In genomic region chr2:11429538-11429937, GRCm38 (mm10) we compare ENCODE assay signal across 9 mouse cellular contexts.
DNase-seq lines count a peak whose midpoint lies in the region; ATAC-seq and TF ChIP-seq lines count a peak whose summit lies in the region.
"Had no signal": no experiment of that assay in that cellular context is flagged by ENCODE, and none has a peak within 500 bp of the region (broad histone marks: within the 10 kb centered on the region; RNA-seq: fewer than 3 reads in every experiment).

No protein-coding gene starts in this region.

- H3K4me1 ChIP-seq in embryonic facial prominence, embryonic 11.5 days (ENCODE audit: control insufficient read depth, insufficient read depth, low read length) = no peaks in the 10 kb centered on the region
- peaks cover 25% of the 10 kb centered on the region for H3K4me1 ChIP-seq in kidney, adult 2 months (ENCODE audit: control insufficient read depth, insufficient read depth, low read length)
- no peaks in the 10 kb centered on the region for H3K4me1 ChIP-seq in limb, embryonic 11.5 days (ENCODE audit: control insufficient read depth, insufficient read depth, low read length)
- no peaks in the 10 kb centered on the region for H3K4me1 ChIP-seq in midbrain, embryonic 14.5 days (ENCODE audit: control insufficient read depth, insufficient read depth, low read length)
- H3K4me1 ChIP-seq in stomach, embryonic 14.5 days (ENCODE audit: control insufficient read depth, insufficient read depth, low read length) = peaks cover 26% of the 10 kb centered on the region

- no peak for TF ChIP-seq POLR2A in kidney, adult 2 months (IDR thresholded peaks at IDR 0.05; ENCODE audit: low read depth, low read length)

- peak; percentile 33 for DNase-seq in embryonic facial prominence, embryonic 11.5 days (ENCODE audit: low spot score)
- peak; percentile 81 to 92 for DNase-seq in heart, adult 18-20 months
- DNase-seq in kidney, adult 2 months = peak; percentile 88
- peak; percentile 41 for DNase-seq in limb, embryonic 11.5 days (ENCODE audit: low spot score)
- DNase-seq in midbrain, embryonic 14.5 days = peak; percentile 8
- DNase-seq in cerebellum, adult 11 months = no peak

- H3K27me3 ChIP-seq in embryonic facial prominence, embryonic 11.5 days (ENCODE audit: control insufficient read depth, insufficient read depth, low read length) = no peaks in the 10 kb centered on the region
- no peaks in the 10 kb centered on the region for H3K27me3 ChIP-seq in kidney, adult 2 months (replicated peaks; ENCODE audit: control insufficient read depth, insufficient read depth, low read length)
- no peaks in the 10 kb centered on the region for H3K27me3 ChIP-seq in limb, embryonic 11.5 days (ENCODE audit: control insufficient read depth, insufficient read depth, low read length)
- H3K27me3 ChIP-seq in midbrain, embryonic 14.5 days (ENCODE audit: control insufficient read depth, insufficient read depth, low read length) = no peaks in the 10 kb centered on the region
- no peaks in the 10 kb centered on the region for H3K27me3 ChIP-seq in stomach, embryonic 14.5 days (ENCODE audit: control insufficient read depth, insufficient read depth, low read length)
- H3K27me3 ChIP-seq: neural tube, embryonic 12.5 days had no signal

- peak; percentile 54 for ATAC-seq in activated CD4-positive, CD25-positive, alpha-beta regulatory T cell, adult 4 months
- no peak for ATAC-seq in embryonic facial prominence, embryonic 11.5 days (replicated peaks; ENCODE audit: insufficient number of reproducible peaks, low FRiP score, low TSS enrichment, low read depth)
- ATAC-seq in limb, embryonic 11.5 days (ENCODE audit: insufficient number of reproducible peaks, low FRiP score, low TSS enrichment, low read depth) = peak; percentile 79; the same call in 1 of the 2 replicates
- ATAC-seq in midbrain, embryonic 14.5 days (ENCODE audit: low FRiP score, low TSS enrichment) = no peak
- peak; percentile 90 for ATAC-seq in stomach, embryonic 14.5 days (ENCODE audit: insufficient number of reproducible peaks, insufficient read depth, low FRiP score, low read depth)

- no peak overlapping the region for H3K9ac ChIP-seq in embryonic facial prominence, embryonic 11.5 days (replicated peaks; ENCODE audit: low read length)
- no peak overlapping the region for H3K9ac ChIP-seq in limb, embryonic 11.5 days (ENCODE audit: low read length)
- no peak overlapping the region for H3K9ac ChIP-seq in midbrain, embryonic 14.5 days (replicated peaks; ENCODE audit: low read length)
- H3K9ac ChIP-seq in stomach, embryonic 14.5 days (replicated peaks; ENCODE audit: low read depth, low read length) = no peak overlapping the region
- H3K9ac ChIP-seq: neural tube, embryonic 12.5 days had no signal

- no peak for TF ChIP-seq CTCF in kidney, adult 2 months (conservative IDR thresholded peaks at IDR 0.05; ENCODE audit: insufficient read depth, insufficient read length, low read depth, low read length)

- H3K36me3 ChIP-seq in embryonic facial prominence, embryonic 11.5 days (replicated peaks; ENCODE audit: control insufficient read depth, insufficient read depth, low read depth, low read length) = no peaks in the 10 kb centered on the region
- no peaks in the 10 kb centered on the region for H3K36me3 ChIP-seq in kidney, adult 2 months (ENCODE audit: control insufficient read depth, insufficient read depth, low read length)
- H3K36me3 ChIP-seq in limb, embryonic 11.5 days (ENCODE audit: control insufficient read depth, insufficient read depth, low read length) = no peaks in the 10 kb centered on the region
- no peaks in the 10 kb centered on the region for H3K36me3 ChIP-seq in midbrain, embryonic 14.5 days (ENCODE audit: control insufficient read depth, insufficient read depth, low read length)
- H3K36me3 ChIP-seq in stomach, embryonic 14.5 days (ENCODE audit: control insufficient read depth, insufficient read depth, low read length) = no peaks in the 10 kb centered on the region
- H3K36me3 ChIP-seq: neural tube, embryonic 12.5 days had no signal

- H3K9me3 ChIP-seq in embryonic facial prominence, embryonic 11.5 days (replicated peaks; ENCODE audit: control insufficient read depth, low read length) = no peaks in the 10 kb centered on the region
- no peaks in the 10 kb centered on the region for H3K9me3 ChIP-seq in limb, embryonic 11.5 days (ENCODE audit: control insufficient read depth, low read length)
- no peaks in the 10 kb centered on the region for H3K9me3 ChIP-seq in midbrain, embryonic 14.5 days (ENCODE audit: control insufficient read depth, low read length)
- no peaks in the 10 kb centered on the region for H3K9me3 ChIP-seq in stomach, embryonic 14.5 days (ENCODE audit: control insufficient read depth, low read depth, low read length)
- H3K9me3 ChIP-seq: neural tube, embryonic 12.5 days had no signal

- no peak overlapping the region for H3K4me3 ChIP-seq in embryonic facial prominence, embryonic 11.5 days (ENCODE audit: low read depth, low read length)
- H3K4me3 ChIP-seq in kidney, adult 2 months (ENCODE audit: insufficient read depth, low read depth, low read length) = no peak overlapping the region
- no peak overlapping the region for H3K4me3 ChIP-seq in limb, embryonic 11.5 days (ENCODE audit: low read depth, low read length)
- H3K4me3 ChIP-seq in midbrain, embryonic 14.5 days (replicated peaks; ENCODE audit: low read depth, low read length) = no peak overlapping the region
- no peak overlapping the region for H3K4me3 ChIP-seq in stomach, embryonic 14.5 days (ENCODE audit: low read depth, low read length)
- H3K4me3 ChIP-seq: neural tube, embryonic 12.5 days had no signal

- no peak overlapping the region for H3K4me2 ChIP-seq in embryonic facial prominence, embryonic 11.5 days (ENCODE audit: low read depth, low read length)
- H3K4me2 ChIP-seq in limb, embryonic 11.5 days (ENCODE audit: low read depth, severe bottlenecking) = no peak overlapping the region
- no peak overlapping the region for H3K4me2 ChIP-seq in midbrain, embryonic 14.5 days (ENCODE audit: low read length)
- no peak overlapping the region for H3K4me2 ChIP-seq in stomach, embryonic 14.5 days (replicated peaks; ENCODE audit: low read depth, low read length)
- H3K4me2 ChIP-seq: neural tube, embryonic 12.5 days had no signal

- 33% methylated on average over 3 of the region's 3 CpGs for WGBS in embryonic facial prominence, embryonic 11.5 days
- 31% methylated on average over 3 of the region's 3 CpGs for WGBS in kidney, adult 2 months
- 24% methylated on average over 3 of the region's 3 CpGs for WGBS in limb, embryonic 11.5 days
- WGBS in midbrain, embryonic 14.5 days = 45% methylated on average over 3 of the region's 3 CpGs
- 4% methylated on average over 3 of the region's 3 CpGs for WGBS in stomach, embryonic 14.5 days

- no peak overlapping the region for H3K27ac ChIP-seq in embryonic facial prominence, embryonic 11.5 days (replicated peaks; ENCODE audit: low read depth, low read length)
- H3K27ac ChIP-seq in kidney, adult 2 months (ENCODE audit: insufficient read depth, low read depth, low read length) = 0 out of 2 replicates have a peak overlapping the region, but pooled peaks have one; percentile 11
- no peak overlapping the region for H3K27ac ChIP-seq in limb, embryonic 11.5 days (replicated peaks; ENCODE audit: low read depth, low read length)
- H3K27ac ChIP-seq in midbrain, embryonic 14.5 days (replicated peaks; ENCODE audit: low read depth, low read length) = no peak overlapping the region
- peak overlapping the region; percentile 63 for H3K27ac ChIP-seq in stomach, embryonic 14.5 days (ENCODE audit: low read length)
- H3K27ac ChIP-seq: neural tube, embryonic 12.5 days had no signal

Comparison
In these comparisons a context has a peak if more than half of its experiments do, and no peak if none do; other contexts are left out.
1. ATAC-seq: peak in activated CD4-positive, CD25-positive, alpha-beta regulatory T cell, adult 4 months (single experiment), limb, embryonic 11.5 days (single experiment) and stomach, embryonic 14.5 days (single experiment); none in embryonic facial prominence, embryonic 11.5 days (single experiment) and midbrain, embryonic 14.5 days (single experiment).
2. H3K27ac ChIP-seq: peak in kidney, adult 2 months (single experiment) and stomach, embryonic 14.5 days (single experiment); none in embryonic facial prominence, embryonic 11.5 days (single experiment), limb, embryonic 11.5 days (single experiment) and midbrain, embryonic 14.5 days (single experiment).